Mouse (Mus musculus) gastrocnemius, postnatal 4 days (tissue): ENCODE data around the gene Bcl7b. TPM values are rescaled to one million over a fixed set of nuclear protein-coding genes. Genes with fewer than 3 reads are reported as not detected.

Experiments
- DNase-seq, 2 experiments: peaks; one replicate each; pipeline ENCODE4 v3.0.0; 2021 to 2022; ENCODE audit warnings: low spot score in 2 of 2, mixed read lengths in 2 of 2
- total RNA-seq, 2 experiments: library from RNA; stranded (reverse); gene quantifications; 2 replicates each; pipeline ENCODE4 v1.2.3; 2021

Gene Bcl7b
- total RNA-seq, 2 experiments from 2014 or later = 27.3 to 28.0 TPM

DNA sequence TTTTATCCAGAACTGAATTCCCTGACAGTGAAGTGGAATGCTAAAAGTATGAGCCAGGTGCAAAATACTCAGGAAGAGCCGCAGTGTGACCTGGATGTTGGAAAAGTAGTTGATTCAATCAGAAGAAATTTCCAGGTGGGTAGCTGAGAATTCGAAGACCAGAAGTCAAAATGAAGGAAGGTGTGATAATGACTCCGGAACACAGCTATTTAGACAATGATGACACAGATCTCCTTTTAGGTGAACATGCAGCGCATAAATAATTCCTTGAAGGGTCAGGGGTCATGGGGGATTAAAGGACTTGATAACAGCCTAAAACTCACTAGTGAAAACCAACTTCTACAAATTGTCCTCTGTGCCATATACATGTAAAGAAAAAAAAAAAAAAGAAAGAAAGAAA is 614 bp upstream of the Bcl7b start:
- no peak for DNase-seq

DNA sequence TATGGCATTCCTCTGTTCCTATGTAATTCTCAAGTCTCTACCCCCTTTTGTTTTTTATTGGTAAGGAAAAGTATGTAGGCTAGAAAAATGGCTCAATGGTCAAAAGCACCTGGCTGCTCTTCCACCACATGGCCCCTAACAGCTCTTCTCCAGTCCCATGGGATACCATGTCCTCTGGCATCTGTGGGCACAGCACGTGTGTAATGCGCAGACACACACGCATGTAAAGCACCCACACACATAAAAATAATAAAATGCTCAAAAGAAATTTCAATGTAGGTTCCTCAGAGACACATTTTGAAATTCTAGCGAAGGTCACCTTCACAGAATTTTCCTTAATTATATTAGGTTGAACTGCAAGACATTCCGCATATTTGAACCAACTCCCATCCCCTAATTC is 1.4 kb downstream of the Bcl7b start:
- DNase-seq = no peak

DNA sequence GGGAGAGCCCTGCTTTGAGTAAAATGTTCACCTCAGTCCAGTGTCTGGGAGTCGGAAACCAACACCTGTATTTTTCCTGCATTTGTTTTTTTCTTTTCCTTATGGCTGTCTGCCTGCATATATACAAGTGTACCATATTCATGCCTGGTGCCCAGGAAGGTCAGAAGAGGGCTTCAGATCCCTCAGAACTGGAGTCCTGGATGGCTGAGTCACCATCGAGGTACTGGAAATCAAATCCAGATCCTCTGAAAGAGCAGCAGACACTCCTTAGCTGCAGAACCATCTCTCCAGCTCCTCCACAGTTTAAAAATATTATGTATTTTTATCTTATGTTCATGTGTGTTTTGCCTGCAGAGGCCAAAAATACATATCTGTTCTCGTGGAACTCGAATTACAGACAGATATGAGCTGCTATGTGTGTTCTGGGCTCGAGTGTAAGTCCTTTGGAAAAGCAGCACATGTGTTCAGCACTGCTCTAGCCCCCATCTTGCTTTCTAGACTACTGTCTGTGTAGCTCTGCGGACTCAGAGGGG is 3.7 kb downstream of the Bcl7b start:
- no peak for DNase-seq

DNA sequence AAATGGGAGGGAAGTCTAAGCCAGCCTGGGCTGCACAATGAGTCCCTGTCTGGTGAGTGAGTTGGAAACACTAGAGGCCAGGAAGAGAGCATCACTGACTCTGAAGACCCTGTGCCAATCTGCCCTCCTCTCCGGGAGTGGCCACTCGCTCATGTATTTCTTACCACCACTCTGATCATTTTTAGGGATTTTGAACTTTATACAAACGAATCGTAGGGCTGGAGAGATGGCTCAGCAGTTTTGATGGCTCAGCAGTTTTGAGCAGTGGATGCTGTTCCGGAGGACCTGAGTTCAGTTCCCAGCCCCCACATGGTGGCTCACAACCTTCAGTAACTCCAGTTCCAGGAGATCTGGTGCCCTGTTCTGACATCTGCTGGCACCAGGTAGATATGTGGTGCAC is 4.9 kb downstream of the Bcl7b start:
- DNase-seq = no peak

DNA sequence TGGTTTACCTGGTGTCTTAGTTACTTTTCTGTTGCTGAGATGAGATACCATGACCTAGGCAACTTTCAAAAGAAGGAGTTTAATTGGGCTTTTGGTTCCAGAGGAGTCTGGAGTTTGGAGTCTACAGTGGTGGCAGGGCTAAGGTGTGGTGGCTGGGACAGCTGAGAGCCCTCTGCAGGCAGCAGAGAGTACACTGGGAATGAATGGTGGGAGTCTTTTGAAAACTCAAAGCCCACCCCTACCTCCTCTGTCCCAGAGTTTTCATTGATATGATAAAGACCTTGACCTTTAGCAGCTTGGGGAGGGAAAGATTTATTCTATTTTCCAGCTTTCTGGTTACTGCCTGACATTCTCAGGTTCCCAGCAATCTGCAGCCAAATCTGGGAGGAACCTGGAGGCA is 7.0 kb downstream of the Bcl7b start:
- no peak for DNase-seq

DNA sequence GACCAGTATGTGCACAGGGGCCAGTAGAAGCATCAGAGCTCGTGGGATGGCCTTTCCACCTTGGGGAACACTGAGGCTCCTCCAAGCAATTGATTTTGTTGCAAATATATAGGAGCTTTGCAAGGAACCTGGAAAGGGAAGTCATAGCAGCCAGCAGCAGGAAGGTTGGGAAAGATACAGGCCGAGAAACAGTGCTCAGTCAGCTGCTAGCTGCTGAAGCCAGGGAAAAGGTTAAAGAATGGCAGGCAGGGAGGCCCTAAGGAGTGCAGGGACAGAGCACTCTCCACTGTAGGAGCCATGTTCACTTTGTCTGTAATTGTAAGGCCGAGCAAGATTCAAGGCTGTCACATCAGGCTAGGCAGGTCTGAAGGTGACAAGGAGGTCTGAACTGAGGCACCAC is 10.4 kb downstream of the Bcl7b start:
- no peak for DNase-seq

DNA sequence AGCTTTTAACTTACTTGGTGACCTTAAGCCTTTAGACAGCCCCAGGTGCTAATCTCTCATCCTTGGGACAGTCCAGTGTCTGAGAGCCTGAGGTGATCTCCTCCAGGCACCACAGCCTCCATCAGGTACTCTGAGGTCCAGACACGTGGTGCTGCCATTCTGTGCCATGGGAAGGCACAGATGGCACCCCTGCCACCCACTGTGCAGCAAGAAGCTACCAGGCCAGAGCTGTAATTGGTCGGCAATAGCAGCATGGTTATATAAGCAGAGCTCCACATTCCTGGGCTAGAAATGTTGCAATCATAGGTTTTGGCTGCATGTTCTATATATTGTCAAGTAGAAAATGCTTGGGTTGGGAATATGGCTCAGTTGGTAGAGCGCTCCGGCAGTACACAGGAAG is 10.9 kb downstream of the Bcl7b start:
- no peak for DNase-seq

DNA sequence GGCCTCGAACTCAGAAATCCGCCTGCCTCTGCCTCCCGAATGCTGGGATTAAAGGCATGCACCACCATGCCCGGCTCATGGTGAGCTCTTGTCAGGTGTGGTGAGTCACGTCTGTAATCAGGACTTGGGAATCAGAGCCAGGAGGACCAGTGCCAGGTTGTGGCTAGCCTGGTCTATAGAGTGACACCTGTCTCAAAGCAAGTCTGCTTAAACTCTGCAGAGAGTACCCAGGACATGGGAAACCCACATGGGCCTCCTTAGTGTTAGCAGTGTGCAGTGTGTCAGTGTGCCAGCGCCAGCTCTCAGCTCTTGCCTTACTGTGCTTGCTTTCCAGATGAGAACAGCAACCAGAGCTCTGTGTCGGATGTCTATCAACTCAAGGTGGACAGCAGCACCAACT is 11.5 kb downstream of the Bcl7b start:
- DNase-seq = no peak

DNA sequence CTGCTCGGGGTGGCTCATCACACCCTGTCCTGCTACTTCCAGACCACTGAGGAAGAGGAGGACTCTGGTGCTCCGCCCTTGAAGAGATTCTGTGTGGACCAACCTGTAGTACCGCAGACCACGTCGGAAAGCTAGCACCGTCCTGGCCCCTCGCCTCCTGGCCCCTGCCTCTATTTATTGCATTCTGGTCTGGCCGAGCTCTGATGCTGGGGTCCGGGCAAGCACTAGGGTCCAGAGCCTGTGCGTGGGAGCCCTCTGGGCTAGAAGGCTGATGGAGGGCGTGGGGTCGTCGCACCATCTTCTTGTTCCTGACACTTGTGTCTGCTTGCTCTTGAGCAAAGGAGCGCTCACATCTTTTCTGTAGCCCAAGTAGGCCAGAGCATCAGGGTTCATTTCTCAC is 12.7 kb downstream of the Bcl7b start:
- no peak for DNase-seq

DNA sequence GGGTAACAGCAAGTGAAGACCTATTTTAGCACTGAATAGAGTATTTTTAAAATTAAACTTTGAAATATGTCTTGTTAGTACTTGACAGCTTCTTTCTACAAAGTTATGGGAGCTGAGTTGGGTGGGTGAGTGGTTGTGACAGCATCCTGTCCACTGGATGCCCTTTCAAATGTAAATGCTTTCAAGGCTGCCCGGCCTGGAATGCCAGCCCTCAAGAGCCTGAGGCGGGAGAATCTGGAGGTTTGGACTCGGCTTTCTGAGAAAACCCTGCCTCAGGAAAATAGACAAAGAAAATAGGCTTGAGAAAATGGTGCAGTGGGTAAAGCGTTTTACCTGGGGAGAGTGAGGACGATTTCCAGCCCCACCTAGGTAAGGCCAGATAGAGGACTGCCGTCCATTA is 13.7 kb downstream of the Bcl7b start:
- DNase-seq = no peak

DNA sequence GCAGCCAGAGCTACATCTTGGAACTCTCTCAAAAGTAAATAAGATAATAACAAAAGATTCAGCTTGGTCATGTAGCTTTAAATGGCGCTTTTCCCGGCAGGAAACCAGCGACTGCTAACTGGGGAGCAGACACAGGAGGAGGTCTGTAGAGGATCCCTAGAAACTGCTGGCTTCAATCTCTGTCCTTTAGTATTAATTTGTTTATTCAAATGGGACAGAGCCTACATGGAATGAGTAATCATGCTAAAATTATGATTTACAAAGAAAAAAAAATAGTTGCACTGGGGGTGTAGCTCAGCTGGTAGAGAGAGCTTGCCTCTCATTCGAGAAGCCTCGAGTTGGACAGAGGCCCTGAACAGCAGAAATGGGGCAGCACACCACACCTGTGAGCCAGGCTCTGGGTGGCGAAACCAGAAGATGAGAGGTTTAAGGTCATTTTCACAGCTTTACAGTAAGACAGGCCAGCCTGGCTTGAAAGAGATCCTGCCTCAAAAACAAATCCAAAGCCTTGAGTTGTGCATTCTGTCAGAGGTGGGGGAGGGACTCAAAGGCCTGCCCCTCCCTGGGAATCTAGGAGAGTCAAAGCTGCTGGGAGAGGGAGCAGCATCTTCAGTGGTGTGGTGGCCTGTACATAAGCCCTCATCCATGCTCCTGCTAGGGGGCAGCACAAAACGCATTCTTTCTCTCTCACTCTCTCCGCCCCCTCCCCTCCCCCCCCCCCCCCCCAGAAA is 15.2 kb downstream of the Bcl7b start:
- no peak for DNase-seq

DNA sequence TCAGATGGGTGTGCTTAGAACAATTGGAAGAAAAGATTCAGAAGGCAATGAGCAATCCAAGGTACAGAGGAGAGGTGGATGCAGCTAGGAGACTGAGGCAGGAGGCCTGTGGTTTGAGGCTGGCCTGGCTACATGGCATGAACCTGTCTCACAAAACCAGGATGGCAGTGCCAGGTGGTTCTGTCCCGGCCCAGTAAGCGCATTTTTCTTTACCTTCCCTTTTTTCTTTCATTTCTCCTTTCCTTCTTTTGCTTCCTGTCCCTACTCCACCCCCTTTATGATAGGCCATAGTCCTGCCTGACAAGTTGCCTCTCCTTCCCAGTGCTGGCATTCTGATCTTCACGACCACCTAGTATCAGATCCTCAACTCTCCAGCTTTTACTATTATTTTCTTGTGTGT is 16.9 kb downstream of the Bcl7b start:
- no peak for DNase-seq

DNA sequence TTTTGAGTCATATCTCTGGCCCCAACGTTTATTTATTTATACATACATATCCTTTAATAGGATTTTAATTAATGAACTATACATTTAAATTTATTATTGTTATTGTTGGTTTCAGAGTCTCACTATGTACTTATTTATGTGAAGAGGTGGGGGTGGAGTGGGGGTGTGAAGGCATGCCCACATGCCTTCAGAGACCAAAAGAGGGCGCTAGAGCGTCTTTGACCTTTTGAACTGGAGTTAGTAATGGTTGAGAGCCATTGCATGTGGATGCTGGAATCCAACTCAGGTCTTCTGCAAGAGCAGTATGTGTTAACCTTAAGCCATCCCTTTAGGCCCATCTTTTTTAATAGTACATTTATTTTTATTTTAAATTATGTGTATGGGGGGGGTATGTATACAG is 17.5 kb downstream of the Bcl7b start:
- no peak for DNase-seq

DNA sequence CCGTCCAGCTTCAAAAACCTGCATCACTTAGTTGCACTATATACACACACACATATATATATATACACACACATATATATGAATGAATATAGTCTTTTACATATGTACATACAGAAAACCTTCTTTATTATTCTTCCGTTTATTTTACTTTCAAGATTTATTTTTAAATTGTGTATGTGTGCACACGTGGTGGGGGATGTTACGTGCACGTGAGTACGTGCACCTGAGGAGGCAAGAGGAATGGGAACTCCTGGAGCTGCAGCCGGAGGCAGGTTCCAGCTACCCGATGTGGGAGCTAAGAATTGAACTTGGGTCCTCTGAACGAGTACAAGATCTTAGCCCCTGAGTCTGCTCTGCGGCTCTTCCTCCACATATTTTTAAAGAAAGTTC is 18.1 kb downstream of the Bcl7b start:
- no peak for DNase-seq

DNA sequence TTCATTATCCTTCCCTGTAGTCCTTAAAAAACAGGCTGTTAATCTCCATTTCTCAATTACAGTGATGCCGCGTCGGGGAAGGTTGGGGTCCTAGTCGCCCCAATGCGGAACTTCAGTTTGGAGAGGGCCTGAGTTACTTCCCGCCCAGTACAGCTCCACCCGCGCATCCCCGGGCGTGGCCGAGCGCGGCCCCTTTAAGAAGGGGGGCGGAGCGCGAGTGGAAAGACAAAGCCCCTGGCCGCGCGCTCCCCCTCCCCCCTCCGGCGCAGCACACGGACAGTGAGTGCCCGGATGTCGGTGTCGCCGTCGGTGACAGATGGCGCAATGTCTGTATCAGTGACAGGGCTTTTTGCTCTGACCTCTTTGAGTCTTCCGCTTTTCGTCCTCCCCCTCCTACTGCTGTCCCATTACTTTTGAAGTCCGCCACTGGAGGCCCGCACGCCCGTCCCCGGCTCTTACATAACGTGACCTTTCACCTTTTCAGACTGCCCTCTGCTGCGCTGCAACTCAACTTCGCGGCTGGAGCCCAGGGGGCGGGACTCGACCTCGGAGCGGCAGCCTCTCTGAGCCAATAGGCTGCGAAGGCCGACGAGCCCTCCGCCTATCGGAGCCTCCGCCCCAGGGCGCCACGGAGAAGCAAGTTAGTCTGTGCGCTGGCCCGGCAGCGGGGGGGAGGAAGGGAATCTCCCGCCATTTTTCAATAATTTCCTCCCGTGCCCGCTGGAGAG is 18.7 kb downstream of the Bcl7b start, which contains the start of gene Baz1b:
Gene Baz1b, plus strand, starts transcription at position 644 of the 728 bp plus-strand sequence.
- peak; percentile 95 to 99 for DNase-seq

DNA sequence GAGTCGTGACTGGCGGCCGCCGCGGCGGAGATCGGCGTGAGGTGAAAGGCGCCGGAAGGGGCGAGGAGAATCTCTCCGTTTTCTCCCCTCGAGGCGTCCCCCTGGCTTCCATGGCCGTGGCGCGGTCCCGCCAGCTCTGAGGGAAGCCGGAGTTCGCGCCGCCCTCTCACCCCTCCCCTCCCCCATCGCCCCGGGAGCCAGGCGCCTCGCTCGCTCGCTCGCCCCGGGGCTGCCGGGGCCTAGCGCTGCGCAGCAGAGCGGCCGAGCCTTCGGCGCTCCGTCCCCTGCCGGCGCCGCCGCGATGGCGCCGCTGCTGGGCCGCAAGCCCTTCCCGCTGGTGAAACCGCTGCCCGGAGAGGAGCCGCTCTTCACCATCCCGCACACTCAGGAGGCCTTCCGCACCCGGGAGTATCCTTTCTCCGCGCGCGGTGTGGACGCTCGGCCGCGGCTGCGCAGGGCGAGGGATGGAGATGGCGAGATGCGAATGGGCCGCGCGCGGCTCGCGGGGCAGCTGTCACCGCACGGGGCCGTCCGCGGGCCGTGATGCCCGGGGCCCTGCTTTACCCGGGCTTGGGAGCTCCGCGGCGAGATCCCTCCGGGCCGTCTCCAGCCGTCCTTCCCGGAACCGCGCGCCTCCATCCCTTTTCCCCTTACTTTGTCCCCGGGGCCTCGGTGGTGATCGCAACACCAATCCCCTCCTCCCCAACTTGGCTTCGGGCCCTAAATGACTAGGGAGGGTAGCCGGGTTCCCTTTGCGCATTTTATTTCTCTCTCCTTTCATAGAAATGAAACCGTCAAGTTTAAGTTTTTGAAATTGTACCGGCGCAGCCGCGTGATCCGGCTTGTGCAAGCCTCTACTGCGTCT is 19.5 kb downstream of the Bcl7b start:
- peak; percentile 30 to 50 for DNase-seq

DNA sequence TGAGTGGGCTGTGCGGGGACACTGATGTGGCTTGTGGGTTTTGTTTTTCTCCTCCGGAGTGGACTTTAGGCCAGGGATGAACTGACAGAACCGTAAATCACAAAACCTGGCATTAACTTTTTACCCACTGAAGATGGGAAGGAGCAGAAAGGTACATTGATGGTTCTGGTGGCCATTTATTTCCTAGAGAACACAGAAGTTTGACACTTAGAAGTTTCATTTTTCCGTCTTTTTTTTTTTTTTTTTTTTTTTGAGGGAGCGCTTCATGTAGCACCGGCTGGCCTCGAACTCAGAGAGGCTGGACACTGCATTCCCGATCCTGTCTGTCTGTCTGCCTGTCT is 20.1 kb downstream of the Bcl7b start:
- DNase-seq = no peak

DNA sequence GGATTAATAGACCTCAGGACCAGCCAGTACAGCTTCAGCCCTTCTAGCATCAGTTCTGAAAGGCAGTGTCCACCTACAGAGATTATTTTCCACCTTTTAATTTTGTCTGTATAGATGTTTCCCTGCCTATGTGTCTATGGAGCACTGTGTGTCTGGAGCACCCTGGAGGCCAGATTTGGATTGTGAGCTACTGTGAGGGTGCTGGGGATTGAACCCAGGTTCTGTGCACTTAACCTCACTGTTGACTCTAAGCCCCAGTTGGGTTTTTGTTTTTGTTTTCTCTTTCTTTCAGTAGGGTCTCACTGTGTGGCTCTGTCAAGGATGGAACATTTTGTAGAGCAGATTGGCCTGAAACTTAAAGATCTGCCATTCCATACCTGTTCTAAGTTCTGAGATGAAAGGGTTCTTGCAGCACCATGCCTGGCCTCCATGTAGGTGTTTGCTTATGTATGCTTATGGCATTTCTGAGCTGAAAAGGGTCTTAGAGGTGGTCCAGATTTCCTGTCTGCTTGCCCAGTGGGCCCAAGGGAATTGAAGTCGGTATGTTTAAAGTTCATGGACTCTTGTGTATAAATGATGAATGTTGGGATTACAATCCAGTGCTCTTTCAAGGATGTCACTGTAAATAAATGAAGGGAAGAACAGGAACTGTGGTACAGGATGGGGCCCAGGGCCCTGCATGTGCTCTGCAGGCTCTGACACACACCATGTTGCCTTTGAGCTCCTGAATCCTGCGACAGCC is 21.4 kb downstream of the Bcl7b start:
- DNase-seq = no peak

DNA sequence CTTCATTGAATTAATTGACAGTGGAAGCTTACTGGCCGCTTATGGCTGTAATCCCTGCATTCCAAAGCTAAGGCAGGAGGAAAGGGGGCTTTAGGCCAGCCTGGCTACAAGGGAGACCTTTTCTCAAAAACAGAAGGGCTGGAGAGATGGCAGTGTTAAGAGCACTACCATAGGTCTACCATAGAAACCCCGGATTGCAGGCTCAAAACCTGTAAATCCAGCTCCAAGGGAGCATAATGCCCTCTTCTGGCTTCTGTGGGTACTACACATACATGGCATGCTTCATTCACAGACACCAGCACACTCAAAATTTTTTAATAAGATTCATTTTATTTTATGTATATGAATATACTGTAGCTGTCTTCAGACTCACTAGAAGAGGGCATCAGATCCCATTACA is 23.5 kb downstream of the Bcl7b start:
- peak in 1 of 2 experiments; percentile 52 for DNase-seq

DNA sequence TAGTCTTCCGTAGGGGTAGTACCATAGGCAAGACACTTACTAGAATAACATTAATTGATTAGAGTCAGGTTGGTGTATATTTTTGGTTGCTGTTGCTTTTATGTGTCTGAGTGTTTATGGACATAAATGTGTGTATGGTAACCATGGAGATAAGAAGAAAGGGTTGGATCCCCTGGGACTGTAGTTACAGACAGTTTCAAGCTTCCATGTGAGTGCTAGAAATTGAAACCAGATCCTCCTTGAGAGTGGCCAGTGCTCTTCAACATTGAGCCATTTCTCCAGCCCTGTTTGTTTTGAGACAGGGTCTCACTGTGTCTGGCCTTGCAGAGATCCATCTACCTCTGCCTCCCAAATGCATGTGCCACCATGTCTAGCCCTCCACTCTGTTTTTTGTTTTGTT is 24.3 kb downstream of the Bcl7b start:
- DNase-seq = no peak

DNA sequence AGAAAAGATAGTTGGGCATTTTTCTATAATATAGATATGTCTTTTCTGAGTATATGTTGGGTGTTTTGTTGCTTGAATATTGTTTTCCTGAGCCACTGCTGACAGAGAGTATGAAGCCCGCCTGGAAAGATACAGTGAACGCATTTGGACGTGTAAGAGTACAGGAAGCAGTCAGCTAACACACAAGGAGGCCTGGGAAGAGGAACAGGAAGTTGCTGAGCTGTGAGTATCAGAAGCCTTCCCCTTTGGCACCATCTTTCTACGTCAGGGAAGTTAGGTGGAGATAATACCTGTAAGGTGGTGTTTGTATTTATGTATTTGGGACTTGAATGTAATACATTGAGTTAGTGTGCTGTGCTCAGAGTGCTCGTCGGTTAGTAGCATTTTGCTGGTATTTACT is 28.3 kb downstream of the Bcl7b start:
- no peak for DNase-seq
